Mouse (Mus musculus): ENCODE measurements around the gene Nrbf2. TPM values are rescaled to one million over a fixed set of nuclear protein-coding genes. Genes with fewer than 3 reads are reported as not detected.

The Nrbf2 gene
- polyA plus RNA-seq, 1 experiment from 2014 or later, result 42.4 TPM

DNA sequence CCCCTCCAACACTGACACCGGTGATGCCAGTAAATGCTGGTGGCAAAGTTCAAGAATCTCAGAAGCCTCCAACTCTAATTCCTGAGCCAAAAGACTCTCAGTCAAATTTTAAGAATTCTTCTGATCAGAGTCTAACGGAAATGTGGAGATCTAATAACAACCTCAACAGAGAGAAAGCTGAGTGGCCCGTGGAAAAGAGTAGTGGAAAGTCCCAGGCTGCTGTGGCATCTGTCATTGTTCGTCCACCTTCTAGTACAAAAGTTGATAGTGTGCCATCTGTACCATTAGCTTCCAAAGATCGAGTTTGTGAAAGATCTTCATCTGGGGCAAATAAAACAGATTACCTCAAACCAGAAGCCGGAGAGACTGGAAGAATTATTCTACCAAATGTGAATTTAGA is 59.6 kb downstream of the Nrbf2 start:
- Histone ChIP-seq H3K27ac (no peak overlapping the region), H3K9me3 (replicated peaks) (no peaks in the 10 kb centered on the region), H3K27me3 (ENCODE audit: low read depth, poor library complexity, severe bottlenecking) (no peaks in the 10 kb centered on the region), H3K4me3 (no peak overlapping the region), H3K36me3 (peaks cover 80% of the 10 kb centered on the region), H3K4me1 (no peaks in the 10 kb centered on the region)
- no peak for DNase-seq (ENCODE audit: low spot score)
- 93% methylated on average over 6 of the region's 6 CpGs for WGBS

DNA sequence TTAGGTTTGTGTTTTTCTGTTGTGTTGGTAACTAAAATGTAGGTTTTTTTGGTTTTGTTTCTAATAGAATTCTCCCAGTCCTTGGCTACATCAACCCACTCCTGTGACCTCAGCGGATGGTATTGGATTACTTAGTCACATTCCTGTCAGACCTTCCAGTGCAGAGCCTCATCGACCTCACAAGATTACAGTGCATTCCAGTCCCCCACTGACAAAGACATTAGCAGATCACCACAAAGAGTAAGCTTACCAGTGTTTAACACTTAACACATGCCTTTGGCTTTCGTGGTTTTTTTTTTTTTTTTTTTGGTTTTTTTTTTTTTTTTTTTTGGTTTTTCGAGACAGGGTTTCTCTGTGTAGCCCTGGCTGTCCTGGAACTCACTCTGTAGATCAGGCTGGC is 61.2 kb downstream of the Nrbf2 start:
- Histone ChIP-seq H3K9me3 (replicated peaks) (no peaks in the 10 kb centered on the region), H3K36me3 (peaks cover 81% of the 10 kb centered on the region), H3K27ac (no peak overlapping the region), H3K27me3 (ENCODE audit: low read depth, poor library complexity, severe bottlenecking) (no peaks in the 10 kb centered on the region), H3K4me3 (no peak overlapping the region), H3K4me1 (no peaks in the 10 kb centered on the region)
- DNase-seq (ENCODE audit: low spot score), result no peak
- 78% methylated on average over 3 of the region's 4 CpGs for WGBS

DNA sequence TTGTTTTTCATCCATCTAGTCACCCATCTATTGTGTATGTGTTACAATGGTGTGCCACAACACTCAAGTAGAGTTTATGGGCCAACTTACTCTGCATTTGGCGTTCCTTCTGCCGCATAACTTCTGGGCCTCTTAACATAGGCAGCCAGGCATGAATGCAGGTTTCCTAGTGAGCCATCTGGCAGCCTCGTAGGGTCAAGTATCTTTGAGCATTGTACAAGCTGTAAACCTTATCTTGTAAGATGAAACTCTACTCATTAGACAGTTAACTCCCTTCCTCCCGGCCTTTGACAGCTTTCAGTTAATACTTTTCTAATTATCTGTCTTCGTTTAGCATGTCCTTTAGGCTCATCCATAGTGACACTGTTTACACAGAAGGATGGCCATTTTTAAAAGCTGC is 63.8 kb downstream of the Nrbf2 start:
- H3K36me3 ChIP-seq, result peaks cover 79% of the 10 kb centered on the region
- H3K9me3 ChIP-seq (replicated peaks), result no peaks in the 10 kb centered on the region
- 69% methylated on average over 5 of the region's 5 CpGs for WGBS
- H3K4me3 ChIP-seq, result no peak overlapping the region
- DNase-seq (ENCODE audit: low spot score), result no peak
- H3K27ac ChIP-seq, result no peak overlapping the region
- no peaks in the 10 kb centered on the region for H3K27me3 ChIP-seq (ENCODE audit: low read depth, poor library complexity, severe bottlenecking)
- no peaks in the 10 kb centered on the region for H3K4me1 ChIP-seq

DNA sequence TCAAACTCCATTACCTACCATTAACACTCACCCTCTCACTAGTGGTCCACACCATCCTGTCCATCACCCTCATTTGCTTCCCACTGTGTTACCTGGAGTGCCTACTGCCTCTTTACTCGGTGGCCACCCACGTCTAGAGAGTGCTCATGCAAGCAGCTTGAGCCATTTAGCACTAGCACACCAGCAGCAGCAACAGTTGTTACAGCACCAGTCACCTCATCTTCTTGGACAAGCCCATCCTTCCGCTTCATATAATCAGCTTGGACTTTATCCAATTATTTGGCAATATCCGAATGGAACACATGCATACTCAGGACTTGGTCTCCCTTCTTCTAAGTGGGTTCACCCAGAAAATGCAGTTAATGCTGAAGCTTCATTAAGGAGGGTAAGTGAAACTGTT is 64.9 kb downstream of the Nrbf2 start:
- peaks cover 68% of the 10 kb centered on the region for H3K36me3 ChIP-seq
- DNase-seq (ENCODE audit: low spot score), result no peak
- no peak overlapping the region for H3K4me3 ChIP-seq
- no peaks in the 10 kb centered on the region for H3K9me3 ChIP-seq (replicated peaks)
- no peaks in the 10 kb centered on the region for H3K27me3 ChIP-seq (ENCODE audit: low read depth, poor library complexity, severe bottlenecking)
- no peak overlapping the region for H3K27ac ChIP-seq
- H3K4me1 ChIP-seq, result no peaks in the 10 kb centered on the region
- WGBS, result 92% methylated on average over 4 of the region's 4 CpGs

- Histone ChIP-seq H3K9me3 (replicated peaks) (no peaks in the 10 kb centered on the region), H3K36me3 (peaks cover 57% of the 10 kb centered on the region), H3K27ac (no peak overlapping the region), H3K4me1 (no peaks in the 10 kb centered on the region), H3K27me3 (ENCODE audit: low read depth, poor library complexity, severe bottlenecking) (no peaks in the 10 kb centered on the region), H3K4me3 (no peak overlapping the region)
- 94% methylated on average over 18 of the region's 18 CpGs for WGBS
- DNase-seq (ENCODE audit: low spot score), result no peak
Observed at GRCm38 (mm10) chr10:67218873-67219565, 66.1 kb downstream of the Nrbf2 start.

- Histone ChIP-seq H3K27ac (no peak overlapping the region), H3K4me1 (no peaks in the 10 kb centered on the region), H3K36me3 (peaks cover 45% of the 10 kb centered on the region), H3K27me3 (ENCODE audit: low read depth, poor library complexity, severe bottlenecking) (no peaks in the 10 kb centered on the region), H3K4me3 (no peak overlapping the region), H3K9me3 (replicated peaks) (no peaks in the 10 kb centered on the region)
- DNase-seq (ENCODE audit: low spot score), result no peak
- WGBS, result 93% methylated on average over 3 of the region's 3 CpGs
Observed at GRCm38 (mm10) chr10:67216872-67217271, 68.2 kb downstream of the Nrbf2 start.

Other genes starting within 250 kb of the Nrbf2 start
- gene Jmjd1c, start 189.2 kb downstream of the Nrbf2 start, polyA plus RNA-seq (2016; fragmentation: Nextera tagmentation; extraction: Ambion mirVana), result 27.6 and 31.6 TPM in 2 replicates
- 17.8 and 22.2 TPM in 2 replicates for gene Reep3, start 188.4 kb downstream of the Nrbf2 start, polyA plus RNA-seq (2016; fragmentation: Nextera tagmentation; extraction: Ambion mirVana)

Data from limb, embryonic 10.5 days (tissue).